Mouse (Mus musculus) ES-CJ7 (cell line): ENCODE results near the gene Nxn.
"Not testable (repeated sequence)": the region's sequence is repeated elsewhere in the genome, so short reads cannot be mapped to it uniquely, and the experiment has no call there.

Experiments used
- DNase-seq: peaks from one replicate; pipeline ENCODE4 v3.0.0; 2011; ENCODE audit warnings: low read depth, low spot score

Gene Nxn

GRCm38 (mm10) chr11:76216049-76216540 lies 182.8 kb downstream of the Nxn start:
- no peak for DNase-seq

DNA sequence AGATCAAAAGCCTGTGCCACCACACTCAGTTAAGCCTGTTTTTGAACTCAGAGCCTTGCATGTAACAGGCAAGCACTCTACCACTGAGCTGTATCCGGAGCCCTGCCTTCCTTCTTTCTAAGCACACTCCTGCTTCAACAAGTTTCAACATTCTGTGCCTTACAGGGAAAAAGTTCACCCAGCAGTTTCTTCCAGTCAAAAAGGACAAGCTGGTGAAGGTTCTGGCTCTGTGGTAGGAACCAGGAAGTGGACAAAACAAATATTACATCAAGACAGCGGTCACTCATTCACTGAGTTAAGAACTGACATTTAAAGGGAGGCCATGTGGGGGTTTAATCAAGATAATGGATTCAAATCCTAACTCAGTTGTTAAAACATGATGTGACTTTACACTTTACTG lies 183.9 kb downstream of the Nxn start:
- DNase-seq, result no peak

DNA sequence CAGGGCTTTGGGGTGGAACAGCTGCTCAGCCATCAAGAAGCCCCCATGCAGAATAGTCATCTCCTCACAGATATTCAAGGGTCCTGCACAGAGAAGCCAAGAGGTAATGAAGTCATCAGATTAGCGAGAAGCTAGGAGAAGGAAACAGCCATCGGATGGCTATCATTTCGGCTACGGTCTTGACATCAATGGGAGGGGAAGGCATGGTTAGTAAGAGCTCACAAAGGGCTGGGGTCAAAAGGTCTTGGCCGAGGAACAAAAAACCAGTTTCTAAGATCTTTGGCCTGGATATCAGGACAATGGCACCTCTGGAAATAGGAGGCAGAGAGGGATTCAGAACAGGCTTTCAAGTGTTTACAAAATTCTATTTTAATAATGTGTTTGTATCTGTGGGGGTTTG lies 185.1 kb downstream of the Nxn start:
- no peak for DNase-seq

DNA sequence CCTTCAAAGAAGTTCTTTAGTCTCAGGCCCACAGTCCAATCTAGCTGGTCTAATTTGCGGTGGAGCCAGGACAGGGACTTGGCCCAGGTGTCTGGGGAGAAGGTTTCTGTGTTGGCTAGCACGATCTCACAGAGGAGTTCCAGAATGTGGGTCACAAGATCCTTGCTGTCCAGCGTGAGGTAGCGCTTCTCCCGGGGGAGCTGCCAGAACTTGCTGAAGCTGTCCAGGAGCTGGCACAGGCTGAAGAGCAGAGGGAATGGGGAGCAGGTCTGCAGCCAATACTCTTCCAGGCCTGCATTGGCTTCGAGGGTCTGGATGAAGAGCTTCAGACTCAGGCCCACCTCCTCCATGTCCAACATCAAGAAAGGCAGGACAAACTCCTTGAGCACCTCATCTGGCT lies 187.3 kb downstream of the Nxn start:
- not testable (repeated sequence) for DNase-seq

DNA sequence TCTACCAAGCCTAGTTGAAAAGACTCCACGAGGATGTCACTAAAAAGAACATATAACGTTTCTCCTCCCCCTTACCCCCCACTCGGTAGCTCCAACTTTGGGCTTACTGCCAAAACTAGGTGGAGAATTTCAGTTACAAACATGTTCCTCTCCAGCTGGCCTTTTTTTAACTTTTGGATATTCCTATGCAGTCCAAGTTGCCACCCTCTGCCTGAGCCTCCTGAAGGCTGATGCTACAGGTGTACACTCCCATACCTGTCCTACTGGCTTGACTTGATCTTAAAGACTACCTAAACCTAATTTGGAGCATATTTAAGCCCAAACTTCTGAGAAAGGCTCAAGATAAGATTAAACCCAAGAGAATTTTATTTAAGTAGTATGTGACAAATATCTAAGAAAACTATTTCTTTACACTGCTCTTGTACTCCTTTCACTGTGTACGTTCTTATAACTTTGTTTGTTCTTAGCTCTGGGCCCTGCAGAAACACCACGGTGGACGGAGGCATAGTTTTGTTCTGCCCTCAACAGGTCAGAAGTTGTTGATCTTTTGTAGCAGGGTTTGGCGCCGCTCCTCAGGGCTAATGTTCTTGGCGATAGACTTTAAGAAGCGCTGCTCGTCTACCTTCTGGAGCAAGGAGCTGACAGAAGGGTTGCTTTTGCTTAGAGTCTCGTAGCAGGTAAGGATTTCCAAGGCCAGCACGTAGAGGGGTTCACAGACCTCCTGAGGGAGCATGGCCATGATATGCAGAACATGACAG lies 188.5 kb downstream of the Nxn start:
- DNase-seq, result no peak
